Comparison of ENCODE assay signal across 8 mouse cellular contexts in genomic region chr3:52210556-52211302, GRCm38 (mm10). TPM values are rescaled to one million over a fixed set of nuclear protein-coding genes. Genes with fewer than 3 reads are reported as not detected.
A peak's percentile ranks its signal among the peaks of the same experiment; 100 is the strongest.
DNase-seq lines count a peak whose midpoint lies in the region; ATAC-seq and TF ChIP-seq lines count a peak whose summit lies in the region.

No protein-coding gene starts in this region.

- H3K27ac ChIP-seq in testis, adult 2 months (ENCODE audit: control insufficient read depth, insufficient read depth, low read depth, low read length), result no peak overlapping the region
- H3K27ac ChIP-seq in liver, embryonic 13.5 days, result no peak overlapping the region
- no peak overlapping the region for H3K27ac ChIP-seq in stomach, postnatal 0 days (replicated peaks)

- 23% methylated on average over 22 of the region's 24 CpGs for WGBS in liver, embryonic 13.5 days (ENCODE audit: insufficient replicate concordance)
- 21% methylated on average over 23 of the region's 24 CpGs for WGBS in stomach, postnatal 0 days

- no peak for ATAC-seq in liver, embryonic 13.5 days (ENCODE audit: low read depth)
- ATAC-seq in stomach, postnatal 0 days (ENCODE audit: low FRiP score, low TSS enrichment), result no peak

- H3K36me3 ChIP-seq in testis, adult 2 months (ENCODE audit: control insufficient read depth, insufficient read depth, low read length), result no peaks in the 10 kb centered on the region
- no peaks in the 10 kb centered on the region for H3K36me3 ChIP-seq in liver, embryonic 13.5 days
- H3K36me3 ChIP-seq in stomach, postnatal 0 days (ENCODE audit: control insufficient read depth, insufficient read depth, low read length), result no peaks in the 10 kb centered on the region

- no peak overlapping the region for H3K9ac ChIP-seq in liver, embryonic 13.5 days
- no peak overlapping the region for H3K9ac ChIP-seq in stomach, postnatal 0 days (ENCODE audit: low read length)

- no peak for TF ChIP-seq EP300 in stomach, postnatal 0 days (optimal IDR thresholded peaks at IDR 0.05)

- H3K4me3 ChIP-seq in testis, adult 2 months (ENCODE audit: control insufficient read depth, low read depth, low read length), result peak overlapping the region; percentile 8; the same call in 1 of the 2 replicates
- no peak overlapping the region for H3K4me3 ChIP-seq in liver, embryonic 13.5 days (replicated peaks)
- H3K4me3 ChIP-seq in stomach, postnatal 0 days (ENCODE audit: low read depth, low read length), result 0 out of 2 replicates have a peak overlapping the region, but pooled peaks have one; percentile 1

- peaks cover 2% of the 10 kb centered on the region; the same call in 1 of the 2 replicates for H3K4me1 ChIP-seq in testis, adult 2 months (ENCODE audit: control insufficient read depth, insufficient read depth, low read length)
- no peaks in the 10 kb centered on the region; the same call in 1 of the 2 replicates for H3K4me1 ChIP-seq in liver, embryonic 13.5 days (replicated peaks)
- no peaks in the 10 kb centered on the region; the same call in 1 of the 2 replicates for H3K4me1 ChIP-seq in stomach, postnatal 0 days (replicated peaks; ENCODE audit: control insufficient read depth, insufficient read depth)

- peak overlapping the region; percentile 32 for H3K4me2 ChIP-seq in liver, embryonic 13.5 days
- peak overlapping the region; percentile 27; the same call in 1 of the 2 replicates for H3K4me2 ChIP-seq in stomach, postnatal 0 days (replicated peaks; ENCODE audit: low read depth)

- no peak for TF ChIP-seq POLR2A in testis, adult 2 months (IDR thresholded peaks at IDR 0.05; ENCODE audit: control insufficient read depth, low read depth, low read length)

- peak; percentile 38 for DNase-seq in adrenal gland, postnatal 14 days
- DNase-seq in adrenal gland, adult 8-10 months, result no peak
- no peak for DNase-seq in testis, postnatal 14 days (ENCODE audit: low spot score)
- no peak for DNase-seq in liver, embryonic 13.5 days
- peak; percentile 29 for DNase-seq in stomach, postnatal 0 days (ENCODE audit: low spot score)
- DNase-seq in ovary, adult 18-20 months (ENCODE audit: low spot score), result no peak
- DNase-seq in layer of hippocampus, adult 9-10 months (ENCODE audit: low spot score), result no peak

- no peaks in the 10 kb centered on the region for H3K27me3 ChIP-seq in testis, adult 2 months (ENCODE audit: control insufficient read depth, insufficient read depth, low read length)
- no peaks in the 10 kb centered on the region for H3K27me3 ChIP-seq in liver, embryonic 13.5 days
- H3K27me3 ChIP-seq in stomach, postnatal 0 days (ENCODE audit: control insufficient read depth, insufficient read depth, low read length), result no peaks in the 10 kb centered on the region

- TF ChIP-seq CTCF in testis, adult 2 months (IDR thresholded peaks at IDR 0.05; ENCODE audit: control insufficient read depth, insufficient read depth, insufficient replicate concordance, low read depth, low read length), result no peak
- TF ChIP-seq CTCF in stomach, postnatal 0 days (IDR thresholded peaks at IDR 0.05; ENCODE audit: low read depth), result no peak

- no peaks in the 10 kb centered on the region for H3K9me3 ChIP-seq in liver, embryonic 13.5 days (replicated peaks)
- H3K9me3 ChIP-seq in stomach, postnatal 0 days (ENCODE audit: control insufficient read depth, low read length), result no peaks in the 10 kb centered on the region

RNA-seq across cellular contexts. Expression of gene Foxo1, which starts 57.4 kb away (rescaled TPM):
- 39.3 and 50.1 TPM in 2 replicates for total RNA-seq in adrenal gland, postnatal 14 days (2021)
- total RNA-seq in adrenal gland, adult 8-10 months (2022), result 10 to 100 TPM; 21.2 to 23.6 (median 22.5) TPM
- polyA plus RNA-seq in testis, adult 2 months (2012; rRNA removed), result 1.7 and 2.2 TPM in 2 replicates
- 1.1 TPM in 2 replicates for polyA plus RNA-seq in liver, embryonic 13.5 days (2015; fragmentation: Nextera tagmentation; extraction: Ambion mirVana)
- polyA plus RNA-seq in stomach, postnatal 0 days (2015; fragmentation: Nextera tagmentation; extraction: Ambion mirVana), result 3.4 and 4.0 TPM in 2 replicates

Comparison
In these comparisons a context has a peak if more than half of its experiments do, and no peak if none do; other contexts are left out.
1. DNase-seq: peak in adrenal gland, postnatal 14 days (single experiment) and stomach, postnatal 0 days (single experiment); none in adrenal gland, adult 8-10 months (single experiment), testis, postnatal 14 days (single experiment), liver, embryonic 13.5 days (single experiment), ovary, adult 18-20 months (single experiment) and layer of hippocampus, adult 9-10 months (single experiment).